Mouse (Mus musculus): ENCODE results near the gene Tex264. TPM values are rescaled to one million over a fixed set of nuclear protein-coding genes. Genes with fewer than 3 reads are reported as not detected.
"Not testable (repeated sequence)": the region's sequence is repeated elsewhere in the genome, so short reads cannot be mapped to it uniquely, and the experiment has no call there.

Tex264 gene
- polyA plus RNA-seq, 3 experiments from 2014 or later, result 23.1 to 36.9 (median 34.4) TPM

- no peak for ATAC-seq
Measured at GRCm38 (mm10) chr9:106663200-106663599, 22.5 kb downstream of the Tex264 start.

- no peak for ATAC-seq
Measured at GRCm38 (mm10) chr9:106659935-106660334, 25.8 kb downstream of the Tex264 start.

DNA sequence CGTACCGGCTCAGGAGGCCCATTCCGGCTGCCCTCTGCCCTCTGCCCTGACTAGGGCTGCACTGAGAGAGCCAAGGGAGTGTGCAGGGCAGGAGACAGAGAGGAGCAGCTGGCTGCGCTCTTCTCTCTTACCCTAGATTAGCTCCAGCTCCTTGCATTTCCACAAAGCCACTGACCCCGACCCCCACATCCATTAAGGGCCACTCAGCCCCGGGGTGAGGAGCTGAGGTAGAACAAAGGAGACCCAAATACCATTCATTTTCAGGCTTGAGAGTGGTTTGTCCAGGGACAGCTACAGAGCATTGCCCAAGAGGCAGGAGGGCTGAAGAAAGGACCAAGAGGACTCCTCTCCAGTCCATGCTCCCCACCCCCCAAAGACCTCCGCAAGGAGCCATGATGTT, 26.3 kb downstream of the Tex264 start:
- ATAC-seq, result no peak

GRCm38 (mm10) chr9:106657592-106657991, 28.1 kb downstream of the Tex264 start:
- ATAC-seq, result no peak

DNA sequence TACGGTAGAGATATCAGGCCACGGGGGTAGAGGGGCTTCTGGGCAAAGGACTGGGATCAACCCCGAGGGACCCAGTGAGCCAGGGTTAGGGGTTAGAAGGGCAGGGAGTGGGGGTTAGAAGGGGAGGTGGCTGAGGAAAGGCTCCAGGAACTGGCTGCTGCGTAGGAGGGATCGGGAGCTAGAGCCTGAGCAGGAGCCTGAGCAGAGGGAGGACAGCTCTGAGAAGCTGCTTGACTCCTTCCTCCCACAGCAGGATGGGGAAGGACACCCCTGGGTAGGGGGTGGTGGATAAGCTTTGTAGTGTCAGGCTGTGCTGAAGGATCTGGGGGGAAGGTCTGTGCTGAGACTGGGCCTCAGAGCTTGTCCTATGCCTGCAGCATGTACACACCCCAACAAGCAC, 28.9 kb downstream of the Tex264 start:
- ATAC-seq, result no peak

- ATAC-seq, result no peak
Measured at GRCm38 (mm10) chr9:106655884-106656720, 29.6 kb downstream of the Tex264 start, which contains the start of gene Grm2. Gene Grm2 (minus strand): TSS chr9:106656082.

- no peak for ATAC-seq
Measured at GRCm38 (mm10) chr9:106652720-106653119, 33.0 kb downstream of the Tex264 start.

- no peak for ATAC-seq
Measured at GRCm38 (mm10) chr9:106647226-106647625, 38.5 kb downstream of the Tex264 start.

GRCm38 (mm10) chr9:106645684-106646271, 39.9 kb downstream of the Tex264 start:
- no peak for ATAC-seq

DNA sequence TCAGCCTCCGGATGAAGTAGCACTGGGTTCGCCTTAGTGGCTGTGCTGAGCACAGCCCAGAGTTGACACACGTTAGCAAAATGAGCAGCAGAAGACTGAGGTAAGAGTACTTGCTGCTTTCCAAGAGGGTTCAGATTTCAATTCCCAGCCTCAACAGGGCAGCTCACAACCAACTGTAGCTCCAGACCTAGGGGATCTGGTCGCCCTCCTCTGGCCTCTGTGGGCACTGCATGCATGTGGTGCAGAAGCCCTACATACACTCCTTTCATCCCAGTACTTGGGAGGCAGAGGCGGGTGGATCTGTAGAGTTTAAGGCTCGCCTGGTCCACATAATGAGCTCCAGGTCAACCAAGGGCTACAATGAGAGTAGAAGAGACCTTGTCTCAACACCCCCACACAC, 41.9 kb downstream of the Tex264 start:
- no peak for ATAC-seq

DNA sequence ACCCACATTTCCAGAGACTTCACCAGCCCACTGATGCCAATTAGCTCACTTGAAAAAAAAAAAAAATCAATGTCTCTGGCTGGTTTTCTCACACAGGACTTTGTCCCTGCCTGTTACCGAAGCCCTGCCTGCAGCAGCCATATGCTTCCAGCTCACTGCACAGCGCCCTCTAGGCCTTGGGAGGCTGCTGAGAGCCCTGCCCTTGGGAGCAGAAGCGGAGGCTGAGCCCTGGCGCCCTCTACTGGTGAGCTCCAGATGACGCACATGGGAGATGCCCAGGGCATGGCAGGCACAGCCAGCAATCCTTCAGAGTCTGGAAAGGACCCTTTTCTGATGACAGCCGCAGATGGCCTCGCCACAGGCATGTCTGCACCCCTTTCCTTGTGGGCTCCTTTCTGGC, 42.6 kb downstream of the Tex264 start:
- no peak for ATAC-seq

DNA sequence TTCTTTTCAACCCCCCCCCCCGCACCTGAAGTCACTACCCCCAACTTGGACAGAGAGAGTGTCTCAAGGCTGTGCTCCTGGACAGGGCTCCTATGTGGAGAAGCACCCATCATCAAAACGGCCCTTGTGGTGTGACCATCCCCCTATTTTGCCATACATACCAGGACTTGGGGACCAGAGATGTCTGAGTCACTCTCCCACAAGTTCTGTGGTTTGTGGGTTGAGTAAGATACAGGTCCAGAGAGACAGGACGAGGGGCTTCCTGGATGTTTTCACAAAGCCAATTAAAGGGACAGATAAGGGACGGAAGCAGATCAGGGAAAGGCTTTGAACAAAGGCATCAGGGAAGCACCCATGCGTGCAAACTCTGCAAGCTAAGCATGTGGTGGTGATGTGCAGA, 44.4 kb downstream of the Tex264 start:
- ATAC-seq, result no peak

GRCm38 (mm10) chr9:106638154-106638553, 47.6 kb downstream of the Tex264 start:
- ATAC-seq, result no peak

DNA sequence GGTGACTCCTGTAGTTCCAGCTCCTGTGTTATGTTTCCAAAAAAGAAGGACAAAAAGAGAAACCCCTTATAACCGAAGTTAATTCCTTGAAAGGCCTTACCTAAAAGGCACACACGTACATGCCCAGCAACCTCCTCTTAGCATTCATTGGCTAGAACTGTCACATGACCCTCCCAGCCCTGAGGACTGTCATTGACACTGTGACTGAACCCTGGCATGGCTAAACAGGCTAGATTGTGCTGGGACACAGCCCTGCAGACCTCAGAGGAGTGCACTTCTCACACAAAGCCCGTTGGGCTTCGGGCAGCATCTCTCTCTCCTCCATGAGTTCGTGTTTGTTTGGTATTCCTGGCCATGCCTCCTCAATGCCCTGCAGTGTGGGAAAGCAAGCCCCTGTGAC, 53.5 kb downstream of the Tex264 start:
- no peak for ATAC-seq

GRCm38 (mm10) chr9:106627796-106628195, 57.9 kb downstream of the Tex264 start:
- ATAC-seq, result not testable (repeated sequence)

DNA sequence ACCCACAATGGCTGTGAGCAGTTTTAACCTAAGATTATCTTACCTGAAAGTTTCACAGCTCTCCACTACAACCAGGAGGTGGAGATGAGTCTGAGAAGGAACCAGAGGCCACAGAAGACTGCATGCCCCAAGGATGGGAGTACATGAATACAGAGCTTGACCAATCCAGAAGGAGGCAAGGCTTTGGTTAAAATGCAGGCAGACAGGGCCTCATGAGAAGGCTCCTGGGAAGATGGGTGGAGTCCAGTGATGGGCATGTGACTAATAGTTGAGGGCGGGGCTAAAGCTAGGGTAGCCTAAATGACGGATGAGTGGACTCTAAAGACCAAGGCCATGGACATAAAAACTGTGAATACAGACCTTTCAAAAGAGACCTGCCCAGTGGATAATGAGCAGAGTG, 59.4 kb downstream of the Tex264 start, which contains the start of gene Iqcf6:
Gene Iqcf6, plus strand, starts transcription at position 301 of the 400 bp plus-strand sequence.
- no peak for ATAC-seq

- no peak for ATAC-seq
Measured at GRCm38 (mm10) chr9:106617496-106617895, 68.2 kb downstream of the Tex264 start.

GRCm38 (mm10) chr9:106616306-106616705, 69.4 kb downstream of the Tex264 start:
- no peak for ATAC-seq

DNA sequence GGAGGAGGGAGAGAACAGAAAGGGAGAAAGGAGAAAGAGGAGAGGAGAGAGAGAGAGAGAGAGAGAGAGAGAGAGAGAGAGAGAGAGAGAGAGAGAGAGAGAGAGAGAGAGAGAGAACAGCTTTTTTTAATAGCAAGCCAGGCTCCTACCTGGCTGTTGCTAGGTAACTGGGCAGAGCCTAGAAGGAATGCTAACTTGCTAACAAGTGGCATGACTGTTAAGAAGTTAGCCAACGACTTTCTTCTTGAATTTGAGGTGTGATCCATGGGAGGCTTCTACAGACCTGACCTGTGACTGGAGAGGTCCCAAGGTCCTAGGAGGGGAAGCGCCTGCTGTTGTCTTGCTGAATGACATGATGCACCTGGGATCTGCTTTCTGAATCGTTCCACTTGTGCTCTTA, 71.1 kb downstream of the Tex264 start:
- no peak for ATAC-seq

- no peak for ATAC-seq
Measured at GRCm38 (mm10) chr9:106613951-106614350, 71.8 kb downstream of the Tex264 start.

GRCm38 (mm10) chr9:106610727-106611126, 75.0 kb downstream of the Tex264 start:
- ATAC-seq, result no peak

Data from inflammation-experienced regulatory T-cells, adult 6 months (primary cell).